Mouse (Mus musculus): Measurements from ENCODE around the gene E130114P18Rik. TPM values are rescaled to one million over a fixed set of nuclear protein-coding genes. Genes with fewer than 3 reads are reported as not detected.

E130114P18Rik gene
- total and polyA plus RNA-seq, 2 experiments from 2014 or later: 13.5 to 13.7 TPM

DNA sequence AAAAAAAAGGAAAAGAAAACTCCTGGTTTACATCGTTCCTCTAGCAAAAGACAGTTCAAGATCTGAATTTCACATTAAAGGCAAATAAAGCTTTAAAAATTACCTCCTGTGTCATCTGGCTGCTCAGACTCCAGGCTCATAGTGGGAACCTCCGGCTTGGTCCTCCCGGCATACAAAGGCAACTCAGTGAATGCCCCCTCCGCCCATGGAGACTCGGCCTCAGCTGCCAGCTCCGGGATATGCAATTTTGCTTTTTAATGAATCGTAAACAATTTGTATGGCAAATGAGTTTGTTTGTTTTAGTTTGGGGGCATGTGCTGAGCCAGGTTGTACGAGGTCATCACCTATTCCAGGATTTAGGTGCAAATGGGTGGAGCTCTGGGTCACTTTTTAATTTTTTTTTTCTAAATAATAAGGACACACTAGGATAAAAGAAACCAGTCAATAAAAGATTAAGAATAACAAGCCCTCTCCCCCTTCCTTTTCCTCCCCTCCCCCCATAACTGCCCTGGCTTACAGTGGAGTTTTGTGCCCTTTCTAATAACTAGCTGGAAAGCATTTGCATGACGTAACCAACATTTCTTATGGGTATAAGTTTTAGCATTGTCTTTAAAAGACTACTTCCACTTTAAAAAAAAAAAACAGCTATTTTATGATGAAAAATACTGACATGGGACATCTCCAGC lies 193.3 kb downstream of the E130114P18Rik start:
- DNase-seq (ENCODE audit: low spot score): peak; percentile 42
- H3K4me3 ChIP-seq (ENCODE audit: low read depth, low read length): peak overlapping the region; percentile 25

DNA sequence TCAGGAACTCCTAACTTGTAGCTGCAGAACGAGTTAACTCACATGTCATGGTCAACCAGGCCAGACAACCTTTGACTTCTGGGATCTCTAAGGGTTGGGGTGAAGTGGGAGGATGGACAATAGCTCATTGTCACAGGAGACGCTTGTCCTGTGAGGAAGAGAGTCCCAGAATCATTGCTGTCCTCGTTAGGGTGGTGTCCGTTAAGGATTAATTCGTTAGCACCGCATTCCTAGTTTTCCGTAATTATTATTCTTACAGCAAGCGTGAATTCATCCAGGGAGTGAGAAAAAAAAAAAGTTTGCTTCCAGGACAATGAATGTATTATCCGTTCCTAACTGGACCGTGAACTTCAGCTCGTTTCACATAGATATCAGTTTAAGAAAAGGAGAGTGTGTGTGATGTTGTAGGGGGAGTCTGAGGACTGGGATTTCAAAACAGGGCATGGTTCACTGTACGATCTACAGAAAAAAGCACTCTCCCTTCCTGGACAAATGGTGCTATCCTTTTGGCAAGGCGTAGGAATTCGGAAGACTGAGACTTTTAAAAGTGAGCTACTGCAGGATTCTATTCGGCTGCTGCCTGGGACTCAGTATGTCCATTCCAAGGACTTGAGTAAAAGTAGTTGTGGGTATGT lies 195.0 kb downstream of the E130114P18Rik start:
- ATAC-seq (ENCODE audit: low FRiP score) (no peak), DNase-seq (ENCODE audit: low spot score) (peak; percentile 62)
- peak overlapping the region; percentile 34 for H3K27ac ChIP-seq (ENCODE audit: low read depth, low read length)
- no peaks in the 10 kb centered on the region for H3K9me3 ChIP-seq (ENCODE audit: low read length)
- no peaks in the 10 kb centered on the region for H3K4me1 ChIP-seq (ENCODE audit: insufficient read depth, low read length)
- H3K27me3 ChIP-seq (ENCODE audit: insufficient read depth, low read length): no peaks in the 10 kb centered on the region
- TF ChIP-seq CTCF (IDR thresholded peaks at IDR 0.05): no peak
- H3K4me3 ChIP-seq (ENCODE audit: low read depth, low read length): peak overlapping the region; percentile 25
- H3K4me2 ChIP-seq (ENCODE audit: low read depth, low read length, poor library complexity, severe bottlenecking): peak overlapping the region; percentile 32
- H3K9ac ChIP-seq (replicated peaks; ENCODE audit: low read length, poor library complexity, severe bottlenecking): no peak overlapping the region
- no peaks in the 10 kb centered on the region for H3K36me3 ChIP-seq (ENCODE audit: insufficient read depth, low read length)
- 23% methylated on average over 15 of the region's 15 CpGs for WGBS

More for the DNA sequence above, 193.3 kb downstream of the E130114P18Rik start:
- Histone ChIP-seq H3K9ac (replicated peaks; ENCODE audit: low read length, poor library complexity, severe bottlenecking) (peak overlapping the region; percentile 2; the same call in 1 of the 2 replicates), H3K27ac (ENCODE audit: low read depth, low read length) (peak overlapping the region; percentile 34; the same call in 1 of the 2 replicates), H3K4me2 (ENCODE audit: low read depth, low read length, poor library complexity, severe bottlenecking) (peak overlapping the region; percentile 32), H3K36me3 (ENCODE audit: insufficient read depth, low read length) (no peaks in the 10 kb centered on the region), H3K4me1 (ENCODE audit: insufficient read depth, low read length) (no peaks in the 10 kb centered on the region), H3K9me3 (ENCODE audit: low read length) (no peaks in the 10 kb centered on the region), H3K27me3 (ENCODE audit: insufficient read depth, low read length) (no peaks in the 10 kb centered on the region)
- no peak for TF ChIP-seq CTCF (IDR thresholded peaks at IDR 0.05)
- 41% methylated on average over 9 of the region's 9 CpGs for WGBS
- no peak for ATAC-seq (ENCODE audit: low FRiP score)

DNA sequence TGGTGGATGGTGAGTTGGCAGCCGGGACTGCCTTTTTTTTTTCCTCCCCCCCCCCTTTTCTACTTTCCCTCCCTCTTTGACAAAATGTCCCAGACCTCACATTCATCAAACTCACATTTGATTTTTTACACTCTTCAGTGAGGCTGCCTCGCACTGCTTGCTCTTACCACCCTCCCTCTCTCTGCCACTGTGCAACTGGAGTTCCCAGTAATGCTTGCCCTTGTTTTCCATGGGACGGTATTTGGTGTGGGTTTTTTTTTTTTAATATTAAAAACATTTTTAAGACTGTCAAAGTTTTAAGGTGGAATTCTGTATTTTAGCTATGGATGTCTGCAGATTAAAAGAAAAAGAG lies 195.8 kb downstream of the E130114P18Rik start:
- H3K27me3 ChIP-seq (ENCODE audit: insufficient read depth, low read length): no peaks in the 10 kb centered on the region
- no peaks in the 10 kb centered on the region for H3K36me3 ChIP-seq (ENCODE audit: insufficient read depth, low read length)
- H3K4me1 ChIP-seq (ENCODE audit: insufficient read depth, low read length): no peaks in the 10 kb centered on the region
- WGBS: 51% methylated on average over 3 of the region's 3 CpGs
- no peak for TF ChIP-seq CTCF (IDR thresholded peaks at IDR 0.05)
- ATAC-seq (ENCODE audit: low FRiP score) (no peak), DNase-seq (ENCODE audit: low spot score) (no peak)
- no peak overlapping the region for H3K9ac ChIP-seq (replicated peaks; ENCODE audit: low read length, poor library complexity, severe bottlenecking)
- peak overlapping the region; percentile 25; the same call in 1 of the 2 replicates for H3K4me3 ChIP-seq (ENCODE audit: low read depth, low read length)
- H3K9me3 ChIP-seq (ENCODE audit: low read length): no peaks in the 10 kb centered on the region
- peak overlapping the region; percentile 34 for H3K27ac ChIP-seq (ENCODE audit: low read depth, low read length)
- H3K4me2 ChIP-seq (ENCODE audit: low read depth, low read length, poor library complexity, severe bottlenecking): peak overlapping the region; percentile 32

DNA sequence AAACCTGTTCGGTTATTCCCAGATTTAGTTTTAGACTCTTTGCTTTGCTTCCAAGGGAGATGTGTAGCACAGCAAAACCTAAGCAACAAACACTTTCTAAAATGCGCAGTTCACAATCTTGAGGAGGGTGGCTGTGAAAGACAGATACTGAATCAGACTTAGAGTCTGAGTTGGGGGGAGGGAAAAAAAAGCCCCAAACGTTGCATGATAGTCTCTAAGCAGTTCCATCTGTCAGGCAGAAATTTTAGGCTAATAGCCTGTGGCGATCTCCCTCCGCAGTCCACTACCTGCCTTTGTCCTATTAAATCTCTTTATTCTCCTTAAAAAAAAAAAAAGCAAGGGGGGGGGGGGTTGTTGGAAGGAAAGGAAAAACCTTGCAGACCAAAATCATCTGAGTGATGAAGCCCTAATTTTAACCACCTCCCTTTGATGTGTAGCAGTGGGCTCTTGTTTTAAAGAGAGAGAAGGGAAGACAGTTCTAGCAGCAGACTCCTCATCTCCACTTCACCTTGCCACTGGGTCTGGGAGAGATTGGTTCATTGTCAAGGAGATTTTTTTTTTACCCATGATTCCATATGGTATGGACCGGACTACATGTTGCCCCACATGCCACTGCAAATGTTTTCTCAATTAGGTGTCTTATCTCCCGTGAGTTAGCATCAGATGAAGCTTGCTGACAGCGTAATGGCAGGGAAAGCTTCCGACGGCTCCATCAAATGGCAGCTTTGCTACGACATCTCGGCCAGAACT lies 196.4 kb downstream of the E130114P18Rik start:
- TF ChIP-seq CTCF (IDR thresholded peaks at IDR 0.05): no peak
- no peak for ATAC-seq (ENCODE audit: low FRiP score)
- WGBS: 40% methylated on average over 12 of the region's 12 CpGs

DNA sequence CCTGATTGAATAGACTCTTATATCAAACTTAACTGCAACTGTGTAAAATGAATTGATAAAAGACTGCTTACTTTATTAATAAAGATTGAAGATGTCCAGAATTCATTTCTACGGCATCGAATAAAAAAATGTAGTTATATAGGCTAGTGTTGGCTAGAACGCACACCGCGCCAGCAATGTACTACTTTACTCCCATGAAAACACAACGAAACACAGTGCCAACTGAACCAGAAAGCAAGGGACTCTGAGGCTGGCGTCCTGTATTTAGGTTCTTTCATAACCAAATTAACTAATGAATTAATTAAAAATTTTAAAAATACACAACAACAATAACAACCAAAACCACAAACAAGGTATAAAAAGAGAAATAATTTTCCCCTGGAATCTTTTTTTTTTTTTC lies 197.0 kb downstream of the E130114P18Rik start:
- H3K4me2 ChIP-seq (ENCODE audit: low read depth, low read length, poor library complexity, severe bottlenecking): no peak overlapping the region
- H3K9me3 ChIP-seq (ENCODE audit: low read length): no peaks in the 10 kb centered on the region
- H3K9ac ChIP-seq (replicated peaks; ENCODE audit: low read length, poor library complexity, severe bottlenecking): no peak overlapping the region
- no peaks in the 10 kb centered on the region for H3K27me3 ChIP-seq (ENCODE audit: insufficient read depth, low read length)
- WGBS: 78% methylated on average over 7 of the region's 7 CpGs
- DNase-seq (ENCODE audit: low spot score) (peak; percentile 51), ATAC-seq (ENCODE audit: low FRiP score) (no peak)
- H3K4me3 ChIP-seq (ENCODE audit: low read depth, low read length): no peak overlapping the region
- TF ChIP-seq CTCF (IDR thresholded peaks at IDR 0.05): no peak
- no peaks in the 10 kb centered on the region for H3K36me3 ChIP-seq (ENCODE audit: insufficient read depth, low read length)
- peak overlapping the region; percentile 34; the same call in 1 of the 2 replicates for H3K27ac ChIP-seq (ENCODE audit: low read depth, low read length)
- no peaks in the 10 kb centered on the region for H3K4me1 ChIP-seq (ENCODE audit: insufficient read depth, low read length)

More for the DNA sequence above, 196.4 kb downstream of the E130114P18Rik start:
- no peaks in the 10 kb centered on the region for H3K36me3 ChIP-seq (ENCODE audit: insufficient read depth, low read length)
- H3K9me3 ChIP-seq (ENCODE audit: low read length): no peaks in the 10 kb centered on the region
- peak overlapping the region; percentile 32 for H3K4me2 ChIP-seq (ENCODE audit: low read depth, low read length, poor library complexity, severe bottlenecking)
- H3K4me3 ChIP-seq (ENCODE audit: low read depth, low read length): peak overlapping the region; percentile 25; the same call in 1 of the 2 replicates
- no peak overlapping the region for H3K9ac ChIP-seq (replicated peaks; ENCODE audit: low read length, poor library complexity, severe bottlenecking)
- H3K4me1 ChIP-seq (ENCODE audit: insufficient read depth, low read length): no peaks in the 10 kb centered on the region
- H3K27me3 ChIP-seq (ENCODE audit: insufficient read depth, low read length): no peaks in the 10 kb centered on the region
- DNase-seq (ENCODE audit: low spot score): peak; percentile 81
- H3K27ac ChIP-seq (ENCODE audit: low read depth, low read length): peak overlapping the region; percentile 34
